Mouse (Mus musculus): ENCODE data around the gene AB124611. TPM values are rescaled to one million over a fixed set of nuclear protein-coding genes. Genes with fewer than 3 reads are reported as not detected.

The AB124611 gene
- polyA plus RNA-seq, 1 experiment from 2014 or later: 3.6 TPM

- H3K27ac ChIP-seq: no peak overlapping the region
- H3K36me3 ChIP-seq: peaks cover 32% of the 10 kb centered on the region
- no peak for ATAC-seq (ENCODE audit: insufficient number of reproducible peaks, low FRiP score, low TSS enrichment, low read depth)
- no peaks in the 10 kb centered on the region for H3K9me3 ChIP-seq
- H3K4me3 ChIP-seq: no peak overlapping the region
- H3K4me2 ChIP-seq: no peak overlapping the region
- 95% methylated on average over 2 of the region's 2 CpGs for WGBS
- no peak overlapping the region for H3K9ac ChIP-seq
- peaks cover 20% of the 10 kb centered on the region for H3K4me1 ChIP-seq
- H3K27me3 ChIP-seq: no peaks in the 10 kb centered on the region
These were observed 25.1 kb downstream of the AB124611 start for GRCm38 (mm10) chr9:21551049-21551448.

- Histone ChIP-seq H3K36me3 (peaks cover 45% of the 10 kb centered on the region), H3K9me3 (no peaks in the 10 kb centered on the region), H3K27me3 (no peaks in the 10 kb centered on the region), H3K4me3 (no peak overlapping the region), H3K4me2 (no peak overlapping the region), H3K4me1 (peaks cover 11% of the 10 kb centered on the region), H3K9ac (no peak overlapping the region), H3K27ac (no peak overlapping the region)
- WGBS: 82% methylated on average over 6 of the region's 6 CpGs
- ATAC-seq (ENCODE audit: insufficient number of reproducible peaks, low FRiP score, low TSS enrichment, low read depth): no peak
These were observed 27.8 kb downstream of the AB124611 start for GRCm38 (mm10) chr9:21553607-21554273.

GRCm38 (mm10) chr9:21555198-21555742 is 29.3 kb downstream of the AB124611 start:
- no peak overlapping the region for H3K4me2 ChIP-seq
- 0 out of 2 replicates have a peak, but pooled peaks cover 3% of the 10 kb centered on the region for H3K4me1 ChIP-seq
- H3K4me3 ChIP-seq: no peak overlapping the region
- H3K27me3 ChIP-seq: no peaks in the 10 kb centered on the region
- no peak overlapping the region for H3K9ac ChIP-seq
- 83% methylated on average over 6 of the region's 6 CpGs for WGBS
- no peaks in the 10 kb centered on the region for H3K9me3 ChIP-seq
- no peak overlapping the region for H3K27ac ChIP-seq
- peaks cover 41% of the 10 kb centered on the region for H3K36me3 ChIP-seq
- no peak for ATAC-seq (ENCODE audit: insufficient number of reproducible peaks, low FRiP score, low TSS enrichment, low read depth)

- Histone ChIP-seq H3K4me2 (no peak overlapping the region), H3K36me3 (peaks cover 40% of the 10 kb centered on the region), H3K27ac (no peak overlapping the region), H3K4me1 (no peaks in the 10 kb centered on the region), H3K27me3 (no peaks in the 10 kb centered on the region), H3K9ac (no peak overlapping the region), H3K4me3 (no peak overlapping the region), H3K9me3 (no peaks in the 10 kb centered on the region)
- no peak for ATAC-seq (ENCODE audit: insufficient number of reproducible peaks, low FRiP score, low TSS enrichment, low read depth)
- WGBS: 90% methylated on average over 2 of the region's 2 CpGs
These were observed 31.0 kb downstream of the AB124611 start for GRCm38 (mm10) chr9:21556996-21557395.

DNA sequence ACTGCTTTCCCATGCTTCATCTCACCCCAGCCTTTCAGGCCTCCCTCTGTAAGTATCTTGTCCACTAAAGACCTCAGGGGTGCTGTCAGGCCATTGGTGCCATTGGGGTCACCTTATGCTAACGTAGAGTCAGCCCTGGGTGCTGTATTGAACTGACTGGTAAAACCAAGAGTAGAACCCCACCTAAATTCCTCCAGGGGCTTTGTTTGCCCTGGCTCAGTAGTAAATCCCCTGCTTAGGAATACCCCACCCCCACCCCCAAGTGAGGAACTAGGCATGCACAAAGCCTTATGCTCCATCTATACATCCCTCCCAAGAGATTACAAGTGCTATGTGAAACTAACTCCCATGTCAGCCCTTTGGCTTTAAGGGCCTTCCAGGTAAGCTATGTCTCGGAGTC is 31.6 kb downstream of the AB124611 start:
- 94% methylated on average over 2 of the region's 2 CpGs for WGBS
- H3K27ac ChIP-seq: no peak overlapping the region
- no peaks in the 10 kb centered on the region for H3K4me1 ChIP-seq
- no peak overlapping the region for H3K9ac ChIP-seq
- no peak overlapping the region for H3K4me2 ChIP-seq
- H3K4me3 ChIP-seq: no peak overlapping the region
- H3K9me3 ChIP-seq: no peaks in the 10 kb centered on the region
- no peak for ATAC-seq (ENCODE audit: insufficient number of reproducible peaks, low FRiP score, low TSS enrichment, low read depth)
- H3K36me3 ChIP-seq: peaks cover 37% of the 10 kb centered on the region
- H3K27me3 ChIP-seq: no peaks in the 10 kb centered on the region

DNA sequence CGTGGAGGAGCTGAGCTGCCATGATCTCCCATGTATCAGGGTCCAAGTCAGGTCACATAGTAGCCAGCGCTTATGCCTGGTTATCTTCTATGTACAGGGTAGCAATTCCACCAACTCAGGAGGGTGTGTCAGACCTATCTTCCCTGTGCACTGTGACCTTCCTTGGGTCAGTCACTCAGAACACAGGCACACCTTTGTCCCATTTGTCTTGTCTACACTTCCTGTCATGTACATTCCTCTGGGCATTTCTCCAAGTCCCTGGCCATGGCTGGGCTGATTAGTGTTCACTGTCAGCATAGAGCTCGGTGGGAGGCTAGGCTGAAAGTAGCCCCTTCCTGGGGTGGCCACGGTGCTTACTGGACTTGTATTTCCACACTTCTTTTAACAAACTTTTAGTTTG is 32.4 kb downstream of the AB124611 start:
- 86% methylated on average over 4 of the region's 4 CpGs for WGBS
- peaks cover 37% of the 10 kb centered on the region for H3K36me3 ChIP-seq
- no peak for ATAC-seq (ENCODE audit: insufficient number of reproducible peaks, low FRiP score, low TSS enrichment, low read depth)

GRCm38 (mm10) chr9:21559151-21559550 is 33.2 kb downstream of the AB124611 start:
- Histone ChIP-seq H3K4me2 (no peak overlapping the region), H3K9ac (no peak overlapping the region), H3K4me3 (no peak overlapping the region), H3K4me1 (no peaks in the 10 kb centered on the region), H3K27me3 (no peaks in the 10 kb centered on the region), H3K27ac (no peak overlapping the region), H3K36me3 (peaks cover 35% of the 10 kb centered on the region), H3K9me3 (no peaks in the 10 kb centered on the region)
- 92% methylated on average over 3 of the region's 3 CpGs for WGBS
- no peak for ATAC-seq (ENCODE audit: insufficient number of reproducible peaks, low FRiP score, low TSS enrichment, low read depth)

More for the DNA sequence above, 32.4 kb downstream of the AB124611 start:
- Histone ChIP-seq H3K27ac (no peak overlapping the region), H3K27me3 (no peaks in the 10 kb centered on the region), H3K9ac (no peak overlapping the region), H3K4me2 (no peak overlapping the region), H3K9me3 (no peaks in the 10 kb centered on the region), H3K4me1 (no peaks in the 10 kb centered on the region), H3K4me3 (no peak overlapping the region)

GRCm38 (mm10) chr9:21564420-21564819 is 38.4 kb downstream of the AB124611 start:
- Histone ChIP-seq H3K4me2 (no peak overlapping the region), H3K27ac (no peak overlapping the region), H3K9ac (no peak overlapping the region), H3K36me3 (peaks cover 26% of the 10 kb centered on the region), H3K4me3 (no peak overlapping the region), H3K27me3 (no peaks in the 10 kb centered on the region), H3K4me1 (no peaks in the 10 kb centered on the region), H3K9me3 (no peaks in the 10 kb centered on the region)
- ATAC-seq (ENCODE audit: insufficient number of reproducible peaks, low FRiP score, low TSS enrichment, low read depth): no peak
- WGBS: 88% methylated on average over 1 of the region's 1 CpGs

DNA sequence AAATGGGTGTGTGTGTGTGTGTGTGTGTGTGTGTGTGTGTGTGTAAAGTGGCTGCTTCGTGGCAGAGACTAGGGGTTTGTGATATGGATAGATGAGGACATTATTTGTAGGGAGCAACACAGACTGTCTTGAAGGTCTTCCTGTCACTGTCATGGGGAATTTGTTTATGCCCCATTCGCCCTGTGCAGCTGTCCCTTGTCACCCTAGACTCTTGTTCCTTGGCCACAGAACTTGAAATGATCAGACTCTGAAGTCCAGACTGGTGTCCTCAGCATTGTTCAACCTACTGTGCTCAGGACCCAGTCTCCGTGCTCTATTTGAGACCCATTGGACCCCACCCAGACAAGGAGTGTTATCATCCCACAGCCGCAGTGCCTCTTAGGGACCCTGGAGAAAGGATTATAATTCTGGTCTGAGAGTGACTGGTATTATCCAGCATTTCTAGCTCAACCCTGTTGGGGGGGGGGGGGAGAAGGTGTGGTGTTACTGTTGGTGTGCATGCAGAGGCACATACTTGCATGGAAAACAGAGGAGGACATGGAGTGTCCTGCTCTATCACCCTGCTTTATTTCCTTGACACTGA is 39.1 kb downstream of the AB124611 start:
- Histone ChIP-seq H3K27me3 (no peaks in the 10 kb centered on the region), H3K9ac (no peak overlapping the region), H3K9me3 (no peaks in the 10 kb centered on the region), H3K4me3 (no peak overlapping the region), H3K4me2 (no peak overlapping the region), H3K27ac (no peak overlapping the region), H3K36me3 (peaks cover 33% of the 10 kb centered on the region), H3K4me1 (no peaks in the 10 kb centered on the region)
- ATAC-seq (ENCODE audit: insufficient number of reproducible peaks, low FRiP score, low TSS enrichment, low read depth): no peak
- WGBS: 72% methylated on average over 4 of the region's 4 CpGs

- Histone ChIP-seq H3K27me3 (no peaks in the 10 kb centered on the region), H3K4me3 (no peak overlapping the region), H3K27ac (no peak overlapping the region), H3K36me3 (peaks cover 40% of the 10 kb centered on the region), H3K4me1 (no peaks in the 10 kb centered on the region), H3K9ac (no peak overlapping the region), H3K9me3 (no peaks in the 10 kb centered on the region), H3K4me2 (no peak overlapping the region)
- 91% methylated on average over 1 of the region's 1 CpGs for WGBS
- no peak for ATAC-seq (ENCODE audit: insufficient number of reproducible peaks, low FRiP score, low TSS enrichment, low read depth)
These were observed 40.6 kb downstream of the AB124611 start for GRCm38 (mm10) chr9:21566538-21566937.

DNA sequence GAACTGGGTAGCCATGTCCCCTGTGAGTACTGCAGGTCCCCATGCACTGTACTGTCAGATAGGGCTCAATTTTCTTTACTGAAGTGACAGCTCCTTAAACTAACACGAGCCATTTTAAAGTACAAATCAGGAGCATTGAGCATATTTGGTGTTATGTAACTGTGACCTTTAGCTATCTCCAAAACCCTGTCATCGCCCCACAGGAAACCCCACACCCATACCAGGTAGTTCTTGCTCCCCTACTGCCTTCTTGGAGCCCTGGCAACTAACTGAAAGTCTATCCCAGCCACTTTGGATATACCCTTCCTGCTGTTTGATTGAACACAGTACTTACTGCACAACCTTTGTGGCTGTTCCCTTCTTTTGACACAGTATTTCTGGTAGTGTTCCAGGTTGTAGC is 41.1 kb downstream of the AB124611 start:
- no peaks in the 10 kb centered on the region for H3K27me3 ChIP-seq
- no peak overlapping the region for H3K27ac ChIP-seq
- no peak overlapping the region for H3K9ac ChIP-seq
- WGBS: 75% methylated on average over 2 of the region's 2 CpGs
- peaks cover 40% of the 10 kb centered on the region for H3K36me3 ChIP-seq
- no peak overlapping the region for H3K4me3 ChIP-seq
- no peaks in the 10 kb centered on the region for H3K9me3 ChIP-seq
- ATAC-seq (ENCODE audit: insufficient number of reproducible peaks, low FRiP score, low TSS enrichment, low read depth): no peak
- H3K4me2 ChIP-seq: no peak overlapping the region
- no peaks in the 10 kb centered on the region for H3K4me1 ChIP-seq

DNA sequence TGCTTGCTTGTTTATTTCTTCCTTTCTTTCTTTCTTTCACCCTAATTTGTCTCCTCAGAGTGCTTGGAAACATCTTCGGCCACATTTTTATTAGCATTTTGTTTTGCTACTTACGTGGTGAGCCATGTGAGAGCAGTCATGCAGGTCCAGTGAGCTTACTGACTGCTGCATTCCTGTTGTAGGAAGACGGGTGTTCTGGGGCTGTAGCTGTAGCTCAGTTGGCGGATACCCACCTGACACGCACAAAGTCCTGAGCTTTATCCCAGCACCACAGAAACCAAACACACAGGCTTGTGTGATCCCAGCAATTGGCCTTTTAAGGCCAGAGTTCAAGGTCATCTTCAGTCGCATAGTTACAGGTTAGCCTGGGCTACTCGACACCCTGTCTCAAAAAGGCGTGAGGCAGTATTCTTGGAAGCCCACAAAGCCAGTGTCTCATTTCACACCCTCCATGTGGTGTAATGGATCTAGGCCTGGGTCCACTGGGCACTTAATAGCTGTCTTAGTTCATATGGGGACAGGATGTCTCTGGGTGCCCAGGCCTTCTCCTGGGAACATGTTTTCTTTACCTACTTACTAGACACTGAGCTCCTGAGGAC is 42.8 kb downstream of the AB124611 start:
- WGBS: 85% methylated on average over 8 of the region's 8 CpGs
- Histone ChIP-seq H3K9me3 (no peaks in the 10 kb centered on the region), H3K9ac (no peak overlapping the region), H3K4me2 (no peak overlapping the region), H3K4me3 (no peak overlapping the region), H3K27me3 (no peaks in the 10 kb centered on the region), H3K4me1 (no peaks in the 10 kb centered on the region), H3K27ac (no peak overlapping the region), H3K36me3 (peaks cover 56% of the 10 kb centered on the region)
- ATAC-seq (ENCODE audit: insufficient number of reproducible peaks, low FRiP score, low TSS enrichment, low read depth): no peak

All from limb, embryonic 15.5 days (tissue).